Mouse (Mus musculus): ENCODE measurements around the gene Rgs10. TPM values are rescaled to one million over a fixed set of nuclear protein-coding genes. Genes with fewer than 3 reads are reported as not detected.

The Rgs10 gene
- polyA plus RNA-seq, 1 experiment, result 8.5 TPM

DNA sequence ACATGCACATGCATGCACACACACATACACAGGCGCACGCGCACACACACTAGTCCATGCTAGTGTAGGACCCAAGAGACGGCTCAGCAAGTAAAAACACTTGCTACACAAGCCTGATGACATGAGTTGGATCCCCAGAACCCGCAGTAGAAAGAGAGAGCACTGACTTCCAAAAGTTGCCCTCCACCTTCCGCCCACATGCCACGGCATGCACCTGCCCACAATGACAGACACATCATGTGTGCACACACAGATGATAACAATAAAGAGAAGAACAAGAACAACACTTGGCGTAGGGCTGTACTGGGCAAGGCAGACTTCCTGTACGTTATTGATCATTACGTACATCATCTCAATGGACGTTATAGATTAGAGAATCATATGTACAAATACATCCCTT, 44.4 kb downstream of the Rgs10 start:
- Histone ChIP-seq H3K4me2 (ENCODE audit: low read depth) (no peak overlapping the region), H3K27me3 (ENCODE audit: control insufficient read depth, insufficient read depth, insufficient read length) (no peaks in the 10 kb centered on the region), H3K36me3 (ENCODE audit: control insufficient read depth, insufficient read depth) (no peaks in the 10 kb centered on the region), H3K4me3 (no peak overlapping the region), H3K79me2 (ENCODE audit: control insufficient read depth, insufficient read depth) (no peaks in the 10 kb centered on the region), H3ac (ENCODE audit: control insufficient read depth, insufficient read length) (no peak overlapping the region)
- no peak for TF ChIP-seq POLR2A (IDR thresholded peaks at IDR 0.05; ENCODE audit: insufficient read length, low read depth)
- no peak for TF ChIP-seq MYOG (IDR thresholded peaks at IDR 0.05; ENCODE audit: control insufficient read depth in 1 of 3, insufficient read depth in 1 of 3, insufficient read length in 2 of 3, low read depth in 2 of 3)
- TF ChIP-seq USF1 (IDR thresholded peaks at IDR 0.05; ENCODE audit: low read depth), result no peak
- no peak for TF ChIP-seq POLR2AphosphoS2 (IDR thresholded peaks at IDR 0.05; ENCODE audit: insufficient read length, low read depth)
- no peak for TF ChIP-seq MAX (IDR thresholded peaks at IDR 0.05; ENCODE audit: low read depth)
- TF ChIP-seq SRF (IDR thresholded peaks at IDR 0.05; ENCODE audit: control insufficient read depth, insufficient read length, low read depth), result no peak
- TF ChIP-seq REST (IDR thresholded peaks at IDR 0.05; ENCODE audit: insufficient read depth, insufficient read length), result no peak
- no peak for TF ChIP-seq TCF3 (IDR thresholded peaks at IDR 0.05; ENCODE audit: insufficient read length, low read depth)
- no peak for TF ChIP-seq CEBPB (IDR thresholded peaks at IDR 0.05; ENCODE audit: insufficient read depth, poor library complexity, severe bottlenecking)
- no peak for TF ChIP-seq MYOD1 (IDR thresholded peaks at IDR 0.05; ENCODE audit: control insufficient read depth in 1 of 3, insufficient read length in 2 of 3, low read depth in 2 of 3)
- no peak for TF ChIP-seq E2F4 (IDR thresholded peaks at IDR 0.05; ENCODE audit: insufficient read depth)
- TF ChIP-seq TCF12 (IDR thresholded peaks at IDR 0.05; ENCODE audit: insufficient read depth, poor library complexity, severe bottlenecking), result no peak

GRCm38 (mm10) chr7:128373751-128374150, 44.8 kb downstream of the Rgs10 start:
- TF ChIP-seq MYOD1 (IDR thresholded peaks at IDR 0.05; ENCODE audit: control insufficient read depth in 1 of 3, insufficient read length in 2 of 3, low read depth in 2 of 3), result no peak
- no peak for TF ChIP-seq MYOG (IDR thresholded peaks at IDR 0.05; ENCODE audit: control insufficient read depth in 1 of 3, insufficient read depth in 1 of 3, insufficient read length in 2 of 3, low read depth in 2 of 3)
- TF ChIP-seq USF1 (IDR thresholded peaks at IDR 0.05; ENCODE audit: low read depth), result no peak
- TF ChIP-seq REST (IDR thresholded peaks at IDR 0.05; ENCODE audit: insufficient read depth, insufficient read length), result no peak
- TF ChIP-seq E2F4 (IDR thresholded peaks at IDR 0.05; ENCODE audit: insufficient read depth), result no peak
- no peak for TF ChIP-seq TCF12 (IDR thresholded peaks at IDR 0.05; ENCODE audit: insufficient read depth, poor library complexity, severe bottlenecking)
- no peak for TF ChIP-seq SRF (IDR thresholded peaks at IDR 0.05; ENCODE audit: control insufficient read depth, insufficient read length, low read depth)
- no peak for TF ChIP-seq POLR2A (IDR thresholded peaks at IDR 0.05; ENCODE audit: insufficient read length, low read depth)
- TF ChIP-seq POLR2AphosphoS2 (IDR thresholded peaks at IDR 0.05; ENCODE audit: insufficient read length, low read depth), result no peak
- no peak for TF ChIP-seq TCF3 (IDR thresholded peaks at IDR 0.05; ENCODE audit: insufficient read length, low read depth)
- no peak for TF ChIP-seq CEBPB (IDR thresholded peaks at IDR 0.05; ENCODE audit: insufficient read depth, poor library complexity, severe bottlenecking)
- TF ChIP-seq MAX (IDR thresholded peaks at IDR 0.05; ENCODE audit: low read depth), result no peak
- Histone ChIP-seq H3K4me2 (ENCODE audit: low read depth) (no peak overlapping the region), H3K27me3 (ENCODE audit: control insufficient read depth, insufficient read depth, insufficient read length) (no peaks in the 10 kb centered on the region)

GRCm38 (mm10) chr7:128372331-128372730, 46.2 kb downstream of the Rgs10 start:
- TF ChIP-seq SRF (IDR thresholded peaks at IDR 0.05; ENCODE audit: control insufficient read depth, insufficient read length, low read depth), result no peak
- no peak for TF ChIP-seq REST (IDR thresholded peaks at IDR 0.05; ENCODE audit: insufficient read depth, insufficient read length)
- H3K27me3 ChIP-seq (ENCODE audit: control insufficient read depth, insufficient read depth, insufficient read length), result no peaks in the 10 kb centered on the region

More at GRCm38 (mm10) chr7:128373751-128374150, 44.8 kb downstream of the Rgs10 start:
- Histone ChIP-seq H3K4me3 (no peak overlapping the region), H3K36me3 (ENCODE audit: control insufficient read depth, insufficient read depth) (no peaks in the 10 kb centered on the region), H3ac (ENCODE audit: control insufficient read depth, insufficient read length) (no peak overlapping the region), H3K79me2 (ENCODE audit: control insufficient read depth, insufficient read depth) (no peaks in the 10 kb centered on the region)

GRCm38 (mm10) chr7:128369366-128369765, 49.2 kb downstream of the Rgs10 start:
- Histone ChIP-seq H3K36me3 (ENCODE audit: control insufficient read depth, insufficient read depth) (no peaks in the 10 kb centered on the region), H3K4me2 (ENCODE audit: low read depth) (no peak overlapping the region), H3K79me2 (ENCODE audit: control insufficient read depth, insufficient read depth) (no peaks in the 10 kb centered on the region), H3K4me3 (no peak overlapping the region), H3ac (ENCODE audit: control insufficient read depth, insufficient read length) (no peak overlapping the region), H3K27me3 (ENCODE audit: control insufficient read depth, insufficient read depth, insufficient read length) (no peaks in the 10 kb centered on the region)
- TF ChIP-seq E2F4 (IDR thresholded peaks at IDR 0.05; ENCODE audit: insufficient read depth) (no peak), CEBPB (IDR thresholded peaks at IDR 0.05; ENCODE audit: insufficient read depth, poor library complexity, severe bottlenecking) (no peak), USF1 (IDR thresholded peaks at IDR 0.05; ENCODE audit: low read depth) (no peak), SRF (IDR thresholded peaks at IDR 0.05; ENCODE audit: control insufficient read depth, insufficient read length, low read depth) (no peak), MAX (IDR thresholded peaks at IDR 0.05; ENCODE audit: low read depth) (no peak), TCF12 (IDR thresholded peaks at IDR 0.05; ENCODE audit: insufficient read depth, poor library complexity, severe bottlenecking) (no peak), MYOG (IDR thresholded peaks at IDR 0.05; ENCODE audit: control insufficient read depth in 1 of 3, insufficient read depth in 1 of 3, insufficient read length in 2 of 3, low read depth in 2 of 3) (no peak), POLR2AphosphoS2 (IDR thresholded peaks at IDR 0.05; ENCODE audit: insufficient read length, low read depth) (no peak), MYOD1 (IDR thresholded peaks at IDR 0.05; ENCODE audit: control insufficient read depth in 1 of 3, insufficient read length in 2 of 3, low read depth in 2 of 3) (no peak), TCF3 (IDR thresholded peaks at IDR 0.05; ENCODE audit: insufficient read length, low read depth) (no peak), POLR2A (IDR thresholded peaks at IDR 0.05; ENCODE audit: insufficient read length, low read depth) (no peak), REST (IDR thresholded peaks at IDR 0.05; ENCODE audit: insufficient read depth, insufficient read length) (no peak)

More at GRCm38 (mm10) chr7:128372331-128372730, 46.2 kb downstream of the Rgs10 start:
- no peak overlapping the region for H3K4me3 ChIP-seq
- H3K36me3 ChIP-seq (ENCODE audit: control insufficient read depth, insufficient read depth), result no peaks in the 10 kb centered on the region
- no peak overlapping the region for H3K4me2 ChIP-seq (ENCODE audit: low read depth)
- H3K79me2 ChIP-seq (ENCODE audit: control insufficient read depth, insufficient read depth), result no peaks in the 10 kb centered on the region
- no peak overlapping the region for H3ac ChIP-seq (ENCODE audit: control insufficient read depth, insufficient read length)

- H3K4me2 ChIP-seq (ENCODE audit: low read depth), result no peak overlapping the region
- no peak for TF ChIP-seq POLR2AphosphoS2 (IDR thresholded peaks at IDR 0.05; ENCODE audit: insufficient read length, low read depth)
- TF ChIP-seq CEBPB (IDR thresholded peaks at IDR 0.05; ENCODE audit: insufficient read depth, poor library complexity, severe bottlenecking), result no peak
- TF ChIP-seq TCF12 (IDR thresholded peaks at IDR 0.05; ENCODE audit: insufficient read depth, poor library complexity, severe bottlenecking), result no peak
- no peak for TF ChIP-seq REST (IDR thresholded peaks at IDR 0.05; ENCODE audit: insufficient read depth, insufficient read length)
- no peaks in the 10 kb centered on the region for H3K79me2 ChIP-seq (ENCODE audit: control insufficient read depth, insufficient read depth)
- no peak overlapping the region for H3ac ChIP-seq (ENCODE audit: control insufficient read depth, insufficient read length)
- H3K27me3 ChIP-seq (ENCODE audit: control insufficient read depth, insufficient read depth, insufficient read length), result no peaks in the 10 kb centered on the region
- no peak overlapping the region for H3K4me3 ChIP-seq
- H3K36me3 ChIP-seq (ENCODE audit: control insufficient read depth, insufficient read depth), result no peaks in the 10 kb centered on the region
Measured at GRCm38 (mm10) chr7:128368828-128369227, 49.7 kb downstream of the Rgs10 start.

Data from myocyte (in vitro differentiated cells).